In the genomic region with DNA sequence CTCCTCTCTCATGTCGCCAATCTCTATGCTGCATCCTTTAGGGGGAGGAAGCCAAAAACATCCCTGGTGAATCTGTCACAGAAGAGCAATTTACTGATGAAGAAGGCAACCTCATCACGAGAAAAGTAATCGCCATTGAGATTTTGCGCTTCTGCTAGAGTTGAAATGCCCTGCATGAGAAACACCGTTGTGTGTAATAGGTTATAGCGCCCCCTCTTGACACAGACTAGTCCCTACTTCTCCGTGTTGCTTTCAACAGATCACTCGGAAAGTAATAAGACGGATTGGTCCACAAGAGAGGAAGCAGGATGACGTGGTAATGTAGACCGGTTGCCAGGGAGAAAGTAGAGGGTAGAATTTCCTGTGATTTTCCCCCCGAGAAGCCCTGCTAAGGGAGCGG, we compare ENCODE assay signal across 14 mouse cellular contexts.
"Had no signal": no experiment of that assay in that cellular context is flagged by ENCODE, and none has a peak within 500 bp of the region (broad histone marks: within the 10 kb centered on the region; RNA-seq: fewer than 3 reads in every experiment).

No protein-coding gene starts in this region.

- ATAC-seq: midbrain, embryonic 16.5 days had no signal

- H3K9me3 ChIP-seq: limb, embryonic 10.5 days; liver, embryonic 15.5 days had no signal

- H3K9ac ChIP-seq: liver, embryonic 15.5 days had no signal

- DNase-seq: kidney, adult 8-10 months; kidney, postnatal 25 days; lung, adult 2 months; lung, postnatal 10 days; thymus, adult 18-20 months; thymus, postnatal 14 days had no signal

- H3K27ac ChIP-seq: limb, embryonic 10.5 days; liver, embryonic 15.5 days; macrophage; stomach, postnatal 0 days had no signal

- H3K27me3 ChIP-seq: liver, embryonic 15.5 days; megakaryocyte, embryonic 14.5 days had no signal

- H3K4me3 ChIP-seq: limb, embryonic 10.5 days; liver, embryonic 15.5 days; megakaryocyte, embryonic 14.5 days had no signal

- H3K4me2 ChIP-seq: liver, embryonic 11.5 days; liver, embryonic 15.5 days; midbrain, embryonic 11.5 days had no signal

- H3K4me1 ChIP-seq: liver, embryonic 15.5 days; megakaryocyte, embryonic 14.5 days had no signal
